Mouse (Mus musculus): ENCODE measurements at regions not wholly inside any gene's neighbourhood (a gene's known extent, or its start where the extent isn't known, plus 50 kb on each side); places are given as distances from the start of the nearest gene placed in this dataset.
"Not testable (repeated sequence)": the region's sequence is repeated elsewhere in the genome, so short reads cannot be mapped to it uniquely, and the experiment has no call there.

DNA sequence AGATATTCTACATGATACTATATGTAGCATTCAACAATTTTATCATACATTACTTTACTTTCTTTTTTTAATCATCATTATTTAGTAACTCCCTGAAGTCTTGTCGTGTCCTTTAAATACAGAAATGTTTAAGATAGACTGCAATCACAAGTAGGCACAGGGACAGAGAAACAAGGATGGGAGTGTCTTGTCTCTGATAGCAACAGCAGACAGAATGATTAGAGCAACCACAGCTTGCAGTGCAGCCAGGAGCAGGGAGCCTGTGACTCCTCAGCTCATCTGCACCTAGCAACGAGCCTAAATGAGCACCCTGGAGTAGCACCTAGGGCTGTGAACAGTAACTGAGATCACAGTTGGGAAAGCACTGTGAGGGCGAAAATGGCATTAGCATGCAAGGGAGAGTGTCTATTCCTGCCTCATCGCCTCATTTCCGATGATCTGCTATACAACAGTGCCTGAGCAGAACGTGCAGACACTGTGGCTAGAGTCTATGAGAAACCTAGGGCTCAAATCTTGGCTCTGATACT, 467.4 kb upstream of the Kif18a start:
- Histone ChIP-seq H3K4me3 (ENCODE audit: control insufficient read depth in 1 of 2, insufficient read depth in 1 of 2, low read depth in 1 of 2, low read length in 2 of 2) (no peak overlapping the region), H3K27ac (replicated peaks in 1 of 2; ENCODE audit: control insufficient read depth in 1 of 2, insufficient read depth in 1 of 2, low read depth in 2 of 2, low read length in 2 of 2) (no peak overlapping the region), H3K4me1 (ENCODE audit: control insufficient read depth in 2 of 2, insufficient read depth in 2 of 2, low read length in 2 of 2) (no peaks in the 10 kb centered on the region), H3K4me2 (ENCODE audit: low read length) (no peak overlapping the region), H3K9me3 (ENCODE audit: control insufficient read depth, low read length) (no peaks in the 10 kb centered on the region), H3K9ac (ENCODE audit: low read length) (no peak overlapping the region), H3K36me3 (ENCODE audit: control insufficient read depth, insufficient read depth, low read length) (no peaks in the 10 kb centered on the region), H3K27me3 (ENCODE audit: control insufficient read depth, insufficient read depth, low read length) (no peaks in the 10 kb centered on the region)
- 31% methylated on average over 6 of the region's 6 CpGs for WGBS
- no peak for ATAC-seq (ENCODE audit: insufficient number of reproducible peaks, insufficient read depth, low FRiP score, low read depth)

DNA sequence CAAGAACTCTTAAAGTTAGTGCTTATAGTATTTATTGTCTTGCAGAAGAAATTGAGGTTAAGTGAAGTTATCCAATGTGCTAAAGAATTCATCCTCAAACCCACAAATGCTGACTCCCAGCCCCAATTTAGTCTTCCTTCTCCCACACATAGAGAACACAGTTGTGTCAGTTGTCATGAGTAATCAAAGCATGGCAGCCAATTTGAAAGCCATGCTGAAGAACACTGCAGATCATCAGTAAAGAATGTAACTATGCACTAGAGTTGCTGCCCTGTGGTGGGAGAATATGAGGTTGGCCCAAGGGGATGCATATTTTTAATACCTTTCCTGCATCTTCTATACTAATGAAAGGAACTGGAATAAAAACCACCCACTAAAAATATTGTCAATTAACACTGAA, 464.0 kb upstream of the Kif18a start:
- H3K9me3 ChIP-seq (ENCODE audit: control insufficient read depth, low read length) = no peaks in the 10 kb centered on the region
- no peak overlapping the region for H3K4me3 ChIP-seq (ENCODE audit: control insufficient read depth in 1 of 2, insufficient read depth in 1 of 2, low read depth in 1 of 2, low read length in 2 of 2)
- no peak overlapping the region for H3K9ac ChIP-seq (ENCODE audit: low read length)
- H3K36me3 ChIP-seq (ENCODE audit: control insufficient read depth, insufficient read depth, low read length) = no peaks in the 10 kb centered on the region
- no peaks in the 10 kb centered on the region for H3K4me1 ChIP-seq (ENCODE audit: control insufficient read depth in 2 of 2, insufficient read depth in 2 of 2, low read length in 2 of 2)
- no peaks in the 10 kb centered on the region for H3K27me3 ChIP-seq (ENCODE audit: control insufficient read depth, insufficient read depth, low read length)
- no peak overlapping the region for H3K27ac ChIP-seq (replicated peaks in 1 of 2; ENCODE audit: control insufficient read depth in 1 of 2, insufficient read depth in 1 of 2, low read depth in 2 of 2, low read length in 2 of 2)
- H3K4me2 ChIP-seq (ENCODE audit: low read length) = no peak overlapping the region
- ATAC-seq (ENCODE audit: insufficient number of reproducible peaks, insufficient read depth, low FRiP score, low read depth) = no peak

DNA sequence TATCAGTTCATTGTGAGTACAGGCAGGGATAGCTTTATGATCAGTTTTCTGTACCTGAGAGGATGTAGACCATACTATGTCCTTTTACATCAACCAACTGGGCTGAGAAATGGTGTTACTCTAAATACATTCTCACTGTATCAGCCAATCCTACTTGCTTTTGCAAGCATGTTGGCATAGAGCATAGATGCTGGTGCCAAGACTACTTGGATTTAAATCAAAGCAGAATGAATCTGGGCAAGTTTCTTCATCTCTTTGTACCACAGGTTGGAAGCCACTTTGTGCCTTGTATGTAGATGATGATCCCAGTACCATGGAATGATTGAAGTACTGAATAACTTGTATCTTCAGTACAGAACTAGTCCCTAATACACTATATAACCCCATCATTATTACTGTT, 456.5 kb upstream of the Kif18a start:
- Histone ChIP-seq H3K9me3 (ENCODE audit: control insufficient read depth, low read length) (no peaks in the 10 kb centered on the region), H3K27me3 (ENCODE audit: control insufficient read depth, insufficient read depth, low read length) (no peaks in the 10 kb centered on the region), H3K9ac (ENCODE audit: low read length) (no peak overlapping the region), H3K36me3 (ENCODE audit: control insufficient read depth, insufficient read depth, low read length) (no peaks in the 10 kb centered on the region), H3K27ac (replicated peaks in 1 of 2; ENCODE audit: control insufficient read depth in 1 of 2, insufficient read depth in 1 of 2, low read depth in 2 of 2, low read length in 2 of 2) (no peak overlapping the region), H3K4me1 (ENCODE audit: control insufficient read depth in 2 of 2, insufficient read depth in 2 of 2, low read length in 2 of 2) (peaks cover 4 to 6% of the 10 kb centered on the region in 2 experiments; a peak in 2 of 4 replicates), H3K4me2 (ENCODE audit: low read length) (no peak overlapping the region), H3K4me3 (ENCODE audit: control insufficient read depth in 1 of 2, insufficient read depth in 1 of 2, low read depth in 1 of 2, low read length in 2 of 2) (no peak overlapping the region)
- no peak for ATAC-seq (ENCODE audit: insufficient number of reproducible peaks, insufficient read depth, low FRiP score, low read depth)

DNA sequence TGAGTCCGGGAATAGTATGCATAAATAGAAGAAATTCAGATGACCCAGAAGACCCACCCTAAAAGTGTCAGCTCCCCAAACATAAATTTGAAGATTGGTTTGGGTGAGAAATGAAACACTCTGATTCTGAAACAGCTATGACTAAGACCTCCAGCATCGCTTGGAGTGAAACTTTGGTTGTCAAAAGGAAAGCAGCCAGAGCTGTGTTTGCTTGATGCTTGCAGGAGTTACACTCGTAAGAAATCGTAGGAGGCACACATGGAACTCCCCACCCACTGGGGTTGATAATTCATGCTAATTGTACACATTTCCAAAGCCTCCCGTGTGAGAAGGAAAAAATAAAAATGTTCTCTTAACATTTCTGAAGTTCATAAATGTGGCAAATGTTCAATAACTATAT, 454.6 kb upstream of the Kif18a start:
- Histone ChIP-seq H3K4me3 (ENCODE audit: control insufficient read depth in 1 of 2, insufficient read depth in 1 of 2, low read depth in 1 of 2, low read length in 2 of 2) (no peak overlapping the region), H3K4me2 (ENCODE audit: low read length) (no peak overlapping the region), H3K9ac (ENCODE audit: low read length) (no peak overlapping the region), H3K27me3 (ENCODE audit: control insufficient read depth, insufficient read depth, low read length) (no peaks in the 10 kb centered on the region), H3K36me3 (ENCODE audit: control insufficient read depth, insufficient read depth, low read length) (no peaks in the 10 kb centered on the region), H3K27ac (replicated peaks in 1 of 2; ENCODE audit: control insufficient read depth in 1 of 2, insufficient read depth in 1 of 2, low read depth in 2 of 2, low read length in 2 of 2) (no peak overlapping the region), H3K9me3 (ENCODE audit: control insufficient read depth, low read length) (no peaks in the 10 kb centered on the region), H3K4me1 (ENCODE audit: control insufficient read depth in 2 of 2, insufficient read depth in 2 of 2, low read length in 2 of 2) (peaks cover 4 to 6% of the 10 kb centered on the region in 2 experiments; a peak in 2 of 4 replicates)
- ATAC-seq (ENCODE audit: insufficient number of reproducible peaks, insufficient read depth, low FRiP score, low read depth) = no peak
- 70% methylated on average over 5 of the region's 5 CpGs for WGBS

DNA sequence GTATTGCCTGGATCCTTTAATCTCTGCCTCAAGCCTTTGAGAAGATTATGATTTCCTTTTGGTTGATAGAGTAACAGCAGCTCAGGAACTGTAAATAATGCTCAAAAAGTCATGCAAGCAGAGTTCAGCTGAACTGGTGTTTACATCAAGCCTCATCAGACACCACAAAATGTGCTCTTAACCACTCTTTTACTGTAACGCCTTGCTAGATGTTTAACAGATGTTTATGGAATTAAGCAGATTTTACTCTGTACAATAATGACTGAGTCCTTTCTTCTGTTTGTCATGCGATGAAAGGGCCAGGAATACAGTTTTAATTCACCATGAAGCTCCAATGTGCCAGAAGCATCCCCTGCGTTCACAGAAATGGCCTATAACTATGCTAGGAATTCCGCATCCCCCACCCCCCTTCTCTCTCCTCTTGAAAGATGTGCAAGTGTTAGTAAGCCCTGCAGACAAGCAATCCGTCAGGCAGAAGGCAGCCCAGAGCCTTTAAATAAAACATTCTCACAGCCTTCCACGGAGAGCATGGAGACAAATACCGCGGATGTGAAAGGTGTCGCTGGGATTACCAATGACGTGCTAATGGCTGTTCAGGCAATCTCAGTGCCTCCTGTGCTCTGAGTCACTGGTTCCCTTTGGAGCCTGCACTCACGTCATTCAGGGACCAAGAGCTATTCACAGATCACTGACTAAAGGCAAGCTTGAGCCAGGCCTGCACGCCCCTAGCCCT, 453.3 kb upstream of the Kif18a start:
- Histone ChIP-seq H3K36me3 (ENCODE audit: control insufficient read depth, insufficient read depth, low read length) (no peaks in the 10 kb centered on the region), H3K4me3 (ENCODE audit: control insufficient read depth in 1 of 2, insufficient read depth in 1 of 2, low read depth in 1 of 2, low read length in 2 of 2) (0 out of 4 replicates have a peak overlapping the region, but pooled peaks of 1 of the 2 experiments have one; percentile 3), H3K27me3 (ENCODE audit: control insufficient read depth, insufficient read depth, low read length) (no peaks in the 10 kb centered on the region), H3K9me3 (ENCODE audit: control insufficient read depth, low read length) (no peaks in the 10 kb centered on the region), H3K27ac (replicated peaks in 1 of 2; ENCODE audit: control insufficient read depth in 1 of 2, insufficient read depth in 1 of 2, low read depth in 2 of 2, low read length in 2 of 2) (peak overlapping the region; percentile 60 to 64), H3K9ac (ENCODE audit: low read length) (peak overlapping the region; percentile 19; the same call in 1 of the 2 replicates), H3K4me2 (ENCODE audit: low read length) (peak overlapping the region; percentile 50), H3K4me1 (ENCODE audit: control insufficient read depth in 2 of 2, insufficient read depth in 2 of 2, low read length in 2 of 2) (peaks cover 4 to 6% of the 10 kb centered on the region in 2 experiments; a peak in 2 of 4 replicates)
- ATAC-seq (ENCODE audit: insufficient number of reproducible peaks, insufficient read depth, low FRiP score, low read depth) = peak; percentile 82; the same call in 1 of the 2 replicates
- WGBS = 10% methylated on average over 12 of the region's 12 CpGs

DNA sequence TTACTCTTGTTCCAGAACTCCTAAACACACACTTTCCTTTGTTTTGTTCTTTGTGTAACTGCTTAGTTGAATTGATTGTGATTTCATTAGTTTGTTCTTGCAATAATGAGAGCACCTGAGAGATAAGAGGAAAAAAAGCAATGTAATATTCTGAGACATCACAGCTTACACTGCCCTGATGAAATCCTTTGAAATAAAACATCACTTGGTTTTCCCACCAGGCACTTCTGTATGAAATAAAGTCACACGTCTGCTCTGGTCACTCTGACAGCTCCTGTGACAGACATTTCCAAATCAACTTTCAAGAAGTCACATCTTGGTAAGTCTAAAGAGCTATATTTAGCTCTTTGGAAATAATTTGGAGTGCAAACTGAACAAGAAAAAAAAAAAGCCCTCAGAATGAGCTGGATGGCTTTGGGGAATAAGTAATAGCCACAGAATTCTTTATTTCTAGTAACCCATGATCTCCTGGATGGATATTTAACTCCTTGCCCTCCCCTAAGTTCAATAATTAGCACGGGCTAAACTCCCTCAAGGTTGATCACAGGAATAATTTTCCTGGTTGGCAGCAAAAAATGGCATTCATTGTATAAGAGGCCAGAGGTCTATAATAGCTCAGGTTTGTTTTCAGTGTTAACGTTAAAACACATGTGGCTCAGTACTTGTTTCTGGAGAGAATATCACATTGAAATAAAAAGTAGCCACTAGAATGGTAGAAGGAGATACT, 452.4 kb upstream of the Kif18a start:
- WGBS = 43% methylated on average over 3 of the region's 3 CpGs

GRCm38 (mm10) chr2:108843855-108844254, 436.7 kb upstream of the Kif18a start:
- not testable (repeated sequence) for H3K36me3 ChIP-seq (ENCODE audit: control insufficient read depth, insufficient read depth, low read length); H3K4me3 ChIP-seq (ENCODE audit: control insufficient read depth in 1 of 2, insufficient read depth in 1 of 2, low read depth in 1 of 2, low read length in 2 of 2); H3K4me2 ChIP-seq (ENCODE audit: low read length); ATAC-seq (ENCODE audit: insufficient number of reproducible peaks, insufficient read depth, low FRiP score, low read depth); H3K9me3 ChIP-seq (ENCODE audit: control insufficient read depth, low read length); H3K4me1 ChIP-seq (ENCODE audit: control insufficient read depth in 2 of 2, insufficient read depth in 2 of 2, low read length in 2 of 2); H3K9ac ChIP-seq (ENCODE audit: low read length); H3K27me3 ChIP-seq (ENCODE audit: control insufficient read depth, insufficient read depth, low read length); H3K27ac ChIP-seq (replicated peaks in 1 of 2; ENCODE audit: control insufficient read depth in 1 of 2, insufficient read depth in 1 of 2, low read depth in 2 of 2, low read length in 2 of 2)
- WGBS = 69% methylated on average over 2 of the region's 2 CpGs

More for the DNA sequence above, 452.4 kb upstream of the Kif18a start:
- ATAC-seq (ENCODE audit: insufficient number of reproducible peaks, insufficient read depth, low FRiP score, low read depth) = no peak
- peaks cover 4 to 6% of the 10 kb centered on the region in 2 experiments; a peak in 2 of 4 replicates for H3K4me1 ChIP-seq (ENCODE audit: control insufficient read depth in 2 of 2, insufficient read depth in 2 of 2, low read length in 2 of 2)
- H3K9me3 ChIP-seq (ENCODE audit: control insufficient read depth, low read length) = no peaks in the 10 kb centered on the region
- no peaks in the 10 kb centered on the region for H3K27me3 ChIP-seq (ENCODE audit: control insufficient read depth, insufficient read depth, low read length)
- H3K4me3 ChIP-seq (ENCODE audit: control insufficient read depth in 1 of 2, insufficient read depth in 1 of 2, low read depth in 1 of 2, low read length in 2 of 2) = no peak overlapping the region
- H3K36me3 ChIP-seq (ENCODE audit: control insufficient read depth, insufficient read depth, low read length) = no peaks in the 10 kb centered on the region
- H3K9ac ChIP-seq (ENCODE audit: low read length) = no peak overlapping the region
- peak overlapping the region; percentile 60 to 64 for H3K27ac ChIP-seq (replicated peaks in 1 of 2; ENCODE audit: control insufficient read depth in 1 of 2, insufficient read depth in 1 of 2, low read depth in 2 of 2, low read length in 2 of 2)
- H3K4me2 ChIP-seq (ENCODE audit: low read length) = peak overlapping the region; percentile 50; the same call in 1 of the 2 replicates

Data from heart, embryonic 14.5 days (tissue).